Mouse (Mus musculus): Measurements from ENCODE around the gene Zfp971. TPM values are rescaled to one million over a fixed set of nuclear protein-coding genes. Genes with fewer than 3 reads are reported as not detected.
A peak's percentile ranks its signal among the peaks of the same experiment; 100 is the strongest.
"Not testable (repeated sequence)": the region's sequence is repeated elsewhere in the genome, so short reads cannot be mapped to it uniquely, and the experiment has no call there.

Gene Zfp971
- 12.3 and 15.4 TPM in 2 replicates for polyA plus RNA-seq (2016; fragmentation: Nextera tagmentation; extraction: Ambion mirVana)

DNA sequence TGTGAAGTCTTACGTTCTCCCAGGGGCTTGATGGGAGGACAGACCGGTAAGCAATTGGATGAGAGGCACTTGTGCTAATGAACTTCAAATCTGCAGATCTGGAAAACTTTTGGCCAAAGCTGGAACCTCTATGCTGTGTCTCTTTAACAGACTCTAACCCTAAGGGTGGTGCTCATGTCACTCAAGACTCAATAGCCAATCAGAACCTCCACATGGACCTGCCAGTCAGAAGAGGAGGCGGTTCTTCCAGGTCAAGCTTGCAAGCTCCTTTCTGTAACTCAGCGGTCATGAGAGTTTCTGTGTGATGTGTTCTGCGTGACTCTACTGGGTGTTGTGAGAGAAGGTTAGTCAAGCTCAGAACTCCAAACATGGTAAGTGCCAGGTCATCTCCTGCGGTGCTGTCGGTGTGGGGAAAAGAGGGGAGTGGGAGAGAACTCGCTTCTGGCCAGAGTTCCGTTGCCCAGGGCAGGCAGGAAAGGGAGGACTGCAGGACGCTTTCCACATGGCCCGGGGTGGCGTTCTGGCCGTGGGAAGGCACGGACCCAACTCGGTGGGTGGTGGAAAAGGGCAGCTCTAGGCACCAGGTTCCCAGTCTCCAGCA, at the start of gene Zfp971:
Gene Zfp971, plus strand, starts transcription at position 274 of the 601 bp plus-strand sequence.
- not testable (repeated sequence) for H3K36me3 ChIP-seq; H3K9me3 ChIP-seq (replicated peaks); H3K27me3 ChIP-seq (replicated peaks); ATAC-seq (ENCODE audit: insufficient number of reproducible peaks, low FRiP score); H3K4me1 ChIP-seq (replicated peaks)
- under 1% methylated on average over 15 of the region's 15 CpGs for WGBS
- H3K9ac ChIP-seq = peak within 1 kb of the TSS; percentile 68
- H3K27ac ChIP-seq (ENCODE audit: poor library complexity, severe bottlenecking) = peak within 1 kb of the TSS; percentile 28; the same call in 1 of the 2 replicates
- peak within 1 kb of the TSS; percentile 82 for H3K4me3 ChIP-seq
- H3K4me2 ChIP-seq = peak within 1 kb of the TSS; percentile 71

DNA sequence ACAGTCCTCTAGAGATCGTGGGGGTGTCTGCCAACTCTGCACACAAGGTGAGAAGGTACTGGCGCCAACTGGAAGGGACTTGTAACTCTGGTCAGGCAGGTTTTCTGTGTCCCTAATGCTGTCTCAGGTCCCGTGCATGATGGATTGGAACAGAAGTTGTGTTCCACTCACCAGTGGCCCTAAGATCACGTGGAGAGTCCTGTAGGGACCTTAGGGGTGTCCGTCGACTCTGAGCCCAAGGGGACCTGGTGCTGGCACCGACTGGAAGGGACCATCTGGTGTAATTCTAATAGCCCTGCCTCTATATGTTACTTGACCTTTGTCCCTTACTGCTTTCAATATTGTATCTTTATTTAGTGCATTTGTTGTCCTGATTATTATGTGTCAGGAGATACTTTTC, 48.3 kb upstream of the Zfp971 start:
- WGBS = 58% methylated on average over 7 of the region's 7 CpGs
- not testable (repeated sequence) for H3K36me3 ChIP-seq

DNA sequence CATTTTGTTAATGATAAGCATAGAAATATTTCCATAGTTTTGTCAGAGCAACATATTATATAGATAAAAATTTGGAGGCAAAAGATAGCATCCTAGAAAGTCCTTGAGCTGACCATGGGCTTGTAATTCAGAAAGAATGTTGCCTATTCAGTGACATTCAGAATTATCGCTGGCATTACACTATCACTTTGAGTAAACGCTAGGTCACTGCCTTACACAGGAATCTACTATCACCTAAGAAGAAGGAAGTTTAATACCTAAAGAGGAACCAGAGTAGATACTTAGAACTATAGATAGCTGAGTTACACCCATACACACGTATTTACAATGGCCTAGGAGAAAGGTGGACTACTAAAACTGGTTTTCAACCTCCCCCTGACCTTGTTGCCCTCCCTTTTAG, 3.6 kb upstream of the Zfp971 start:
- not testable (repeated sequence) for H3K4me3 ChIP-seq; H3K4me1 ChIP-seq (replicated peaks); H3K27me3 ChIP-seq (replicated peaks); H3K9me3 ChIP-seq (replicated peaks); H3K9ac ChIP-seq; ATAC-seq (ENCODE audit: insufficient number of reproducible peaks, low FRiP score); H3K27ac ChIP-seq (ENCODE audit: poor library complexity, severe bottlenecking); H3K36me3 ChIP-seq; H3K4me2 ChIP-seq
- WGBS = 73% methylated on average over 3 of the region's 3 CpGs

More for the DNA sequence above, 48.3 kb upstream of the Zfp971 start:
- not testable (repeated sequence) for H3K4me3 ChIP-seq; ATAC-seq (ENCODE audit: insufficient number of reproducible peaks, low FRiP score); H3K9me3 ChIP-seq (replicated peaks); H3K9ac ChIP-seq; H3K27me3 ChIP-seq (replicated peaks); H3K27ac ChIP-seq (ENCODE audit: poor library complexity, severe bottlenecking); H3K4me2 ChIP-seq; H3K4me1 ChIP-seq (replicated peaks)

DNA sequence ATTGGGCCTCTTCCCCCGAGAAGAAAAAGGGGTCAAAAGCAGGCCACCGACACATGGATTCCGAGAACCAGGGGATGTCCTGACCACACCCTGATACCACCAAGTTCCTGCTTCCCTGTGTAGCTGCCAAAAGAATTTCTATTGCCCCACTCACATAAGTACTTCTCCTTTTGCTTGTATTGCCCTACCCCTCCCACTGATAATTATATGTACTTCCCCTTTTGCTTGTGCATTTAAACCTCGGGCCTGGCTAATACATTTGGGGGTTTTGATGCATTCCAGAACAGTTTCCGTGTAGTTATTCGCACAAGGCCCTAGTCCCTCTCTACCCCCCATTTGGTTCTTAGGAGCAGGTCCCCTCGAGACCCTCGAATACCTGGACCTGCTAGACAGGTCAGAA, 2.3 kb upstream of the Zfp971 start:
- ATAC-seq (ENCODE audit: insufficient number of reproducible peaks, low FRiP score); H3K27ac ChIP-seq (ENCODE audit: poor library complexity, severe bottlenecking); H3K4me2 ChIP-seq; H3K9me3 ChIP-seq (replicated peaks); H3K9ac ChIP-seq; H3K4me3 ChIP-seq; H3K27me3 ChIP-seq (replicated peaks); H3K36me3 ChIP-seq; H3K4me1 ChIP-seq (replicated peaks): not testable (repeated sequence)
- 73% methylated on average over 8 of the region's 8 CpGs for WGBS

DNA sequence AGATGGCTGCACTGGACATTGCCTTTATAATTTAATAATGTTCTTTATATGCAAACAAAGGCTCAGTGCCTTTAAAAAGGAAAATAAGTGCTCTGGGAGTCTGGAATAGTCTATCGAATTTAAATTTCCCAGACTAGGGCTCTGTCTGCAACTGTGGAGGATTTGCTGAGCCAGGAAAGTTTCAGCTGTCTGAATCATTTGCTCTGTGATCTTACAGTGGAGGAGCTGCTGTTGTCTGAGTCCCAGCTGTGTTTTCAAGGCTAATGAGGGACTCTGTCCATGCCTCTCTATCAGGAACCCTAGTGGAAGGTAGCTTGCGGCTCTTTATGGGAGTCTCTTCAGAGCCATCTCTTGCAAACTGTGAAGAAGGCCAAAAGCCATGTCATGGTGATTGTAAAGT, 777 bp downstream of the Zfp971 start:
- H3K36me3 ChIP-seq; H3K27me3 ChIP-seq (replicated peaks); H3K9me3 ChIP-seq (replicated peaks); H3K27ac ChIP-seq (ENCODE audit: poor library complexity, severe bottlenecking); ATAC-seq (ENCODE audit: insufficient number of reproducible peaks, low FRiP score); H3K4me1 ChIP-seq (replicated peaks): not testable (repeated sequence)
- WGBS = 18% methylated on average over 2 of the region's 2 CpGs
- Histone ChIP-seq H3K4me3 (peak overlapping the region; percentile 82), H3K4me2 (peak overlapping the region; percentile 71), H3K9ac (peak overlapping the region; percentile 68)

DNA sequence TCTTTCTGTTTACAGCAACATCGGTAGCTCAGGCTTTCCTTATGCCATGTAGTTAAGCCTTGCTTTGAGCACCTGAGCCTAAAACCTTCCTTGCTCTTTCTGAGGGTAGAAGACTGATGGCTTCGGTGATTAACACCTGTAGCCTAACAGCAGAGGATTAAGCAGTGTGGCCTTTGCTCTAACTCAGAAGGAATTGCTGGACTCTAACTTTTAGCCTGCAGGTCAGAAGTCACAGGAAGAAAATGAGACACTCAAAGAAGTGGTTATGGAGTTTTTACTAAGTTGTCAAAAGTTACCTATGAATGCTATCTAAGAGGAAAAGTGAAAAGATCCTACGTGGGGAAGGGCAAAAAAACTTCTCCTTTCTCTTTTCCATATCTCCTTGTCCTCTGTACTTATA, 4.5 kb downstream of the Zfp971 start:
- not testable (repeated sequence) for H3K27ac ChIP-seq (ENCODE audit: poor library complexity, severe bottlenecking); ATAC-seq (ENCODE audit: insufficient number of reproducible peaks, low FRiP score); H3K4me3 ChIP-seq; H3K9ac ChIP-seq; H3K4me2 ChIP-seq; H3K27me3 ChIP-seq (replicated peaks); H3K36me3 ChIP-seq; H3K4me1 ChIP-seq (replicated peaks); H3K9me3 ChIP-seq (replicated peaks)
- 85% methylated on average over 3 of the region's 3 CpGs for WGBS

DNA sequence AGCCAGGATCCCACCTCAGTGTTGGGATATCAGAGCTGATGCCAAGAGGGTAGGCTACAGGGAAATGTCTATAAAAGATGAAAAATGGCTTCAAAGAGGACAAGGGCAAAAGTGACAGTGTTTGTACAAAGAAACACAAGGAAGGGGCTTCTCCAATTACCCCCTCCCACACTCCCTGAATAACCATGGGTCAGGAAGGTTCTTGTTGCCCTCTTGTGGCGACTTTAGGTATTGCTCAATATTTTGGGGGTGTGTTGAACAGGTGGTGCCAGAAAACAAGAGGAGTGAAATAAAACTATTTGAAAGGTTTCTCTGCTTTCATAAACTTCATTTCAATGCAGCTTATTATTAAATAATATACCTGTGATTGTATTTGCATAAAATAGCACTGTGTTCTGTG, 35.1 kb downstream of the Zfp971 start:
- no peaks in the 10 kb centered on the region for H3K27me3 ChIP-seq (replicated peaks)
- no peak overlapping the region for H3K27ac ChIP-seq (ENCODE audit: poor library complexity, severe bottlenecking)
- WGBS = 10% methylated on average over 1 of the region's 1 CpGs
- no peak overlapping the region for H3K4me2 ChIP-seq
- no peak overlapping the region for H3K4me3 ChIP-seq
- peaks cover 10% of the 10 kb centered on the region; the same call in 1 of the 2 replicates for H3K9me3 ChIP-seq (replicated peaks)
- H3K4me1 ChIP-seq (replicated peaks) = no peaks in the 10 kb centered on the region
- no peak for ATAC-seq (ENCODE audit: insufficient number of reproducible peaks, low FRiP score)
- no peak overlapping the region for H3K9ac ChIP-seq
- H3K36me3 ChIP-seq = peaks cover 13% of the 10 kb centered on the region

DNA sequence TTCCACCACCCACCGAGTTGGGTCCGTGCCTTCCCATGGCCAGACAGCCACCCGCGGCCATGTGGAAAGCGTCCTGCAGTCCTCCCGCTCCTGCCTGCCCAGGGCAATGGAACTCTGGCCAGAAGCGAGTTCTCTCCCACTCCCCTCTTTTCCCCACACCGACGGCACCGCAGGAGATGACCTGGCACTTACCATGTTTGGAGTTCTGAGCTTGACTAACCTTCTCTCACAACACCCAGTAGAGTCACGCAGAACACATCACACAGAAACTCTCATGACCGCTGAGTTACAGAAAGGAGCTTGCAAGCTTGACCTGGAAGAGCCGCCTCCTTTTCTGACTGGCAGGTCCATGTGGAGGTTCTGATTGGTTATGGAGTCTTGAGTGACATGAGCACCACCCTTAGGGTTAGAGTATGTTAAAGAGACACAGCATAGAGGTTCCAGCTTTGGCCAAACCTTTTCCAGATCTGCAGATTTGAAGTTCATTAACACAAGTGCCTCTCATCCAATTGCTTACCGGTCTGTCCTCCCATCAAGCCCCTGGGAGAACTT, 55.2 kb downstream of the Zfp971 start, which contains the start of gene Zfp931:
Gene Zfp931, minus strand, starts transcription at position 311 of the 552 bp plus-strand sequence.
- not testable (repeated sequence) for H3K27ac ChIP-seq (ENCODE audit: poor library complexity, severe bottlenecking); H3K4me1 ChIP-seq (replicated peaks); H3K27me3 ChIP-seq (replicated peaks); ATAC-seq (ENCODE audit: insufficient number of reproducible peaks, low FRiP score); H3K36me3 ChIP-seq; H3K9me3 ChIP-seq (replicated peaks)
- Histone ChIP-seq H3K4me2 (peak within 1 kb of the TSS; percentile 67), H3K4me3 (peak within 1 kb of the TSS; percentile 59), H3K9ac (peak within 1 kb of the TSS; percentile 67)
- under 1% methylated on average over 7 of the region's 14 CpGs for WGBS

Other genes starting within 250 kb of the Zfp971 start
- 34.3 and 35.8 TPM in 2 replicates for gene Gm14325, start 182.9 kb upstream of the Zfp971 start, polyA plus RNA-seq (2016; fragmentation: Nextera tagmentation; extraction: Ambion mirVana)
- 3.8 and 4.8 TPM in 2 replicates for gene Gm14327, start 126.2 kb upstream of the Zfp971 start, polyA plus RNA-seq (2016; fragmentation: Nextera tagmentation; extraction: Ambion mirVana)
- 0.33 TPM in 1 of 2 replicates, not detected in the other for gene Zfp972, start 97.7 kb upstream of the Zfp971 start, polyA plus RNA-seq (2016; fragmentation: Nextera tagmentation; extraction: Ambion mirVana)
- 17.2 and 19.0 TPM in 2 replicates for gene Gm14326, start 66.0 kb upstream of the Zfp971 start, polyA plus RNA-seq (2016; fragmentation: Nextera tagmentation; extraction: Ambion mirVana)
- gene Zfp931, start 55.2 kb downstream of the Zfp971 start, polyA plus RNA-seq (2016; fragmentation: Nextera tagmentation; extraction: Ambion mirVana) = 12.2 and 14.4 TPM in 2 replicates
- 10.1 TPM in 2 replicates for gene Phactr3, start 95.7 kb downstream of the Zfp971 start, polyA plus RNA-seq (2016; fragmentation: Nextera tagmentation; extraction: Ambion mirVana)

Measured in heart, embryonic 12.5 days (tissue).